Comparison of ENCODE assay signal across 11 mouse cellular contexts in genomic region chr4:155279926-155280767, GRCm38 (mm10). TPM values are rescaled to one million over a fixed set of nuclear protein-coding genes. Genes with fewer than 3 reads are reported as not detected.
DNase-seq lines count a peak whose midpoint lies in the region; ATAC-seq and TF ChIP-seq lines count a peak whose summit lies in the region.
"Had no signal": no experiment of that assay in that cellular context is flagged by ENCODE, and none has a peak within 500 bp of the region (broad histone marks: within the 10 kb centered on the region; RNA-seq: fewer than 3 reads in every experiment).

No protein-coding gene starts in this region.

- no peaks in the 10 kb centered on the region for H3K36me3 ChIP-seq in kidney, postnatal 0 days (ENCODE audit: insufficient read depth, low read length)
- H3K36me3 ChIP-seq in midbrain, embryonic 15.5 days (replicated peaks) = 0 out of 2 replicates have a peak, but pooled peaks cover 3% of the 10 kb centered on the region
- H3K36me3 ChIP-seq: liver, embryonic 15.5 days had no signal

- peak overlapping the region; percentile 60; the same call in 1 of the 2 replicates for H3K27ac ChIP-seq in kidney, postnatal 0 days
- H3K27ac ChIP-seq in midbrain, embryonic 15.5 days = no peak overlapping the region
- H3K27ac ChIP-seq: liver, embryonic 15.5 days had no signal

- no peak overlapping the region for H3K9ac ChIP-seq in kidney, postnatal 0 days (ENCODE audit: low read depth, low read length)
- no peak overlapping the region for H3K9ac ChIP-seq in midbrain, embryonic 15.5 days
- H3K9ac ChIP-seq: liver, embryonic 15.5 days had no signal

- DNase-seq in layer of hippocampus, adult 9-11 months = peak; percentile 72
- DNase-seq in layer of hippocampus, adult 9-10 months (ENCODE audit: low spot score) = no peak
- DNase-seq in MEL-GATA-1-ER (ENCODE audit: extremely low read depth, low read depth) = peak; percentile 28
- peak; percentile 75 to 77 for DNase-seq in adrenal gland, postnatal 36 days
- peak; percentile 65 for DNase-seq in kidney, postnatal 0 days (ENCODE audit: low spot score)
- DNase-seq in embryo, embryonic 10 days (ENCODE audit: low spot score) = no peak
- DNase-seq in urinary bladder, postnatal 4 days (ENCODE audit: low spot score in 2 of 2) = no peak
- DNase-seq: gastrocnemius, postnatal 10 days; right cerebral cortex, postnatal 4 days had no signal

- peaks cover 34% of the 10 kb centered on the region for H3K4me1 ChIP-seq in kidney, postnatal 0 days (replicated peaks; ENCODE audit: insufficient read depth, low read length)
- peaks cover 7% of the 10 kb centered on the region; the same call in 1 of the 2 replicates for H3K4me1 ChIP-seq in midbrain, embryonic 15.5 days

- no peaks in the 10 kb centered on the region for H3K9me3 ChIP-seq in kidney, postnatal 0 days (replicated peaks; ENCODE audit: low read length)
- H3K9me3 ChIP-seq in midbrain, embryonic 15.5 days = no peaks in the 10 kb centered on the region
- H3K9me3 ChIP-seq: liver, embryonic 15.5 days had no signal

- 0 out of 2 replicates have a peak overlapping the region, but pooled peaks have one; percentile 5 for H3K4me2 ChIP-seq in kidney, postnatal 0 days (ENCODE audit: low read length)
- no peak overlapping the region for H3K4me2 ChIP-seq in midbrain, embryonic 15.5 days
- H3K4me2 ChIP-seq: liver, embryonic 15.5 days had no signal

- no peak overlapping the region for H3K4me3 ChIP-seq in kidney, postnatal 0 days (replicated peaks; ENCODE audit: low read depth, low read length)
- no peak overlapping the region for H3K4me3 ChIP-seq in midbrain, embryonic 15.5 days
- H3K4me3 ChIP-seq: liver, embryonic 15.5 days had no signal

- TF ChIP-seq CTCF in kidney, postnatal 0 days (IDR thresholded peaks at IDR 0.05; ENCODE audit: low read depth) = no peak

- ATAC-seq in kidney, postnatal 0 days (replicated peaks; ENCODE audit: low FRiP score, low read depth) = peak; percentile 80
- ATAC-seq in midbrain, embryonic 15.5 days (replicated peaks) = no peak

- no peaks in the 10 kb centered on the region for H3K27me3 ChIP-seq in kidney, postnatal 0 days (ENCODE audit: insufficient read depth, low read length)
- H3K27me3 ChIP-seq in midbrain, embryonic 15.5 days (replicated peaks) = no peaks in the 10 kb centered on the region

- 47% methylated on average over 16 of the region's 16 CpGs for WGBS in kidney, postnatal 0 days
- WGBS in midbrain, embryonic 15.5 days = 68% methylated on average over 16 of the region's 16 CpGs

RNA-seq across cellular contexts. Expression of gene Faap20, which starts 30.5 kb away (rescaled TPM):
- 10 to 100 TPM; 49.6 to 51.8 TPM for total RNA-seq in adrenal gland, postnatal 36 days (2021)
- 77.2 and 80.0 TPM in 2 replicates for polyA plus RNA-seq in kidney, postnatal 0 days (2015; fragmentation: Nextera tagmentation; extraction: Ambion mirVana)
- polyA plus RNA-seq in midbrain, embryonic 15.5 days (2015; fragmentation: Nextera tagmentation; extraction: Ambion mirVana) = 78.5 and 87.4 TPM in 2 replicates

RNA-seq across cellular contexts. Expression of gene Ski, which starts 57.8 kb away (rescaled TPM):
- total RNA-seq in adrenal gland, postnatal 36 days (2021) = 10 to 100 TPM; 55.5 to 88.7 TPM
- 15.5 TPM in 2 replicates for polyA plus RNA-seq in kidney, postnatal 0 days (2015; fragmentation: Nextera tagmentation; extraction: Ambion mirVana)
- polyA plus RNA-seq in midbrain, embryonic 15.5 days (2015; fragmentation: Nextera tagmentation; extraction: Ambion mirVana) = 10.1 and 10.8 TPM in 2 replicates

Comparison
In these comparisons a context has a peak if more than half of its experiments do, and no peak if none do; other contexts are left out.
1. DNase-seq: peak in layer of hippocampus, adult 9-11 months (single experiment), MEL-GATA-1-ER (single experiment), adrenal gland, postnatal 36 days (2 of 2) and kidney, postnatal 0 days (single experiment); none in layer of hippocampus, adult 9-10 months (single experiment), embryo, embryonic 10 days (single experiment) and urinary bladder, postnatal 4 days (0 of 2).